Mouse (Mus musculus) MEL (cell line): ENCODE measurements around the gene Ogfod2.

Experiments
- CTCF ChIP-seq, 3 experiments: IDR thresholded peaks in 2 of 3; conservative IDR thresholded peaks in 1 of 3; 2 replicates each; pipeline ENCODE4 v1.5.1; 2011 to 2012; ENCODE audit warnings: low read length in 3 of 3, low read depth in 2 of 3, mild to moderate bottlenecking in 2 of 3, improper control_type of control experiment in 1 of 3, inconsistent platforms in 1 of 3, mixed read lengths in 1 of 3, moderate library complexity in 1 of 3; ENCODE audit not compliant: control insufficient read depth in 1 of 3, insufficient read depth in 1 of 3, poor library complexity in 1 of 3, severe bottlenecking in 1 of 3
- EP300 ChIP-seq, 2 experiments: IDR thresholded peaks; 2 replicates each; pipeline ENCODE4 v1.6.1; 2011; ENCODE audit warnings: improper control_type of control experiment in 2 of 2, low read length in 2 of 2, low read depth in 1 of 2, mild to moderate bottlenecking in 1 of 2

- TF ChIP-seq EP300 (IDR thresholded peaks at IDR 0.05; ENCODE audit: low read depth in 1 of 2, low read length in 2 of 2) (no peak), CTCF (IDR thresholded peaks at IDR 0.05 in 2 of 3, conservative IDR thresholded peaks at IDR 0.05 in 1 of 3; ENCODE audit: control insufficient read depth in 1 of 3, insufficient read depth in 1 of 3, low read depth in 2 of 3, low read length in 3 of 3, poor library complexity in 1 of 3, severe bottlenecking in 1 of 3) (no peak)
These were observed 933 bp downstream of the Ogfod2 start for GRCm38 (mm10) chr5:124113030-124113429.
